Mouse (Mus musculus) fibroblast of lung, adult 2 months (primary cell): ENCODE data around the gene Trmt10a.
"Not testable (repeated sequence)": the region's sequence is repeated elsewhere in the genome, so short reads cannot be mapped to it uniquely, and the experiment has no call there.

ENCODE experiments used
- DNase-seq: peaks from one replicate; pipeline ENCODE4 v3.0.0-alpha.2; 2011; ENCODE audit warnings: low read depth

Trmt10a gene

DNA sequence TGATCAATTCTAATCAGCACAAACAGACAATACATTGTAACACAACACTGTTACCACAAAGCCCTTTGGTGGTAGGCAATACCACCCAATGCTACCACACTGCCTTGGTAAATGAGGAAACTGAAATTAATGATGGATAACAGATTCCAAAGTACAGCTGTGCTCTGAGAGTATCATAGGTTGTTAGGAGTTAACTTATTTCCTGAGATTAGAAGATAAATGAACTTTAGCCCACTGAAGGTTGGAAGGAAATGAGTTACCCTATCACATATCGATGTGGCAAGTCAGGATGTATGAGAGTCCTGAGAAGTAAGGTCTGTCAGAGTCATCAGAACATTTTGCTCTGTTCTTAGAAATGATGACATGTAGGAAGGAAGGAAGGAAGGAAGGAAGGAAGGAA, 8.7 kb upstream of the Trmt10a start:
- no peak for DNase-seq

- DNase-seq = not testable (repeated sequence)
Measured at GRCm38 (mm10) chr3:138138146-138138545, 5.1 kb upstream of the Trmt10a start.

- DNase-seq = no peak
Measured at GRCm38 (mm10) chr3:138139663-138140062, 3.6 kb upstream of the Trmt10a start.

DNA sequence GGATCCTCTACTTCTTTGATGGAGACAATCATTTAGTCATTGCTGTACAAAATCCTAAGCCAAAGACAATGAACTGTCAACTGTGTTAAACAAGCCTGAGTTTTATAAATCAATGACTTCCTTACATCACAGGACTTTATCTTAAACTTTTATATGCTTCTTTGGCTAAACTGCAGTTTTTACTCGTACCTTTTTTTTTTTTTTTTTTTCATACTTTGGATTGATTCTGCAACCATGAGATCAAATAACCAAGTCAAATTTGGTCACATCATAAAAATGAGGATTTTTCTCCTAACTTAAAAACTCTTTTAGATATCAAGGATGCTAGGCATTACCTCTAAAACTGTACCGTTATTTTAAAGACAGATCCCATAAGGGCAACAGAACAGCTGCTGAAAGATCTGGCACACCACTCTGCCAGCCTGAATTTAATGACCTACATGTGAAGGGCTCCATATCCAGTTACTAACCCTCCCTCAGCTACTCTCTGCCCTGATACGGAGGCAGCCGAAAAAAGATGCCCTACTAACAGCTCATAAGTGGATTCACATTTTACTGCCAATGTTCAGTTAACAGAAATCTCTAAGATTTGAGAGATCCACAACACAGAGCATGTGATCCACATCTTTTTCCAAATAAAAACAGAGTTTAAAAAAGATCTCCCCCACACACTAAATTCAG, 1.1 kb upstream of the Trmt10a start:
- peak; percentile 7 for DNase-seq

DNA sequence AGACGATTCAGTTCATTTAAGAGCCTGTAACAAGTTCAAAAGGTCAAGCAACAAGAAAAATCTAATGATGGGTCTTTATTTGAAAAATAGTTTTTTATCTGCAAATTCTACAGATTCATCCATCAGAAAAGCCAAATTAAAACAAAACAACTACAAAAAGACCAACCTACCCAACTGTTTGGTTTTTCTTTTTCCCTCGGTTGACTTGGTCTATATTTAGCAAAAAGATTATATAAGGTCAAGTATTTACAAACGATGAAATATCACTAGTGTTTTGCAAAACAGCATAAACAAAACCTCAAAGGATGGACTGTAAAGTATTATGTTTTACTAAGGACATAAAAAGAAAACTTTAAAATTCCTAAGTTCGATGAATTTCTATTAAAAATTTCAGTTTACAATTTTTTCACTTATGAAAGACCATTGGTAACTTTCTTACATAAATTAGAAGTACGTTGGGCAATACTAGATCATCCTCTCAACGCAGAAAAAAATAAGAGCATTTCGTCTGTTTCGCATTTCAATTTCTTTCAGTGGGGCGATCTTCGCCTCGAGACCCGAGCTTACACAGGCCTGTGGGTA, 424 bp upstream of the Trmt10a start:
- no peak for DNase-seq

DNA sequence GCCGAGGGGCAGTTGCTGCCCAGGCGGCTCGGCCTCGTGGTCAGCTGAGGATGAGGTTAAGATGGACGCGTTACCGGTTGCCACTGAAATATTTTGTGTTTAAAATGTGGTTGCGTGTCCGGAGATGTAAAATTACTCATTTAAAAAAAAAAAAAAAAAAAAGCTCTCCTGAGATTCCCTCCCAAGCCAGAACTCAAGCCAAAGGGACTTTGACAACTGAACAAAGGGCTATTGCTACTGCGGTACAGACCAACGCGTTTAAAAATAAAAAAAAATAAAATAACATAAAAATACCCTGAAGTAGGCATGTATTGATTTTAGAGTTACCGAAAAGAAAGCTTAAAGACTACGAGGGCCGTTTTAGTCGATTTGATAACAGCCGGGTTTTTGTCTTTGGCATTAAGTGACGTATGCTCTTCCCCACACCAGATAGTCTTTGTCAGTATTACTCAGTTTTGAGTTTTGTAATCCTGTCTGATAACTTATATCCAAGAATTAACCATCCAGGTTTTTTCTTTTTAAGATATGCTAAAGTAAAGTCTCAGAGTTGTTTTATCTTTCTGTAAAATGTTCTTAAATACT, 903 bp downstream of the Trmt10a start:
- DNase-seq = no peak

- peak; percentile 58 for DNase-seq
Measured at GRCm38 (mm10) chr3:138144642-138145171, 1.5 kb downstream of the Trmt10a start, which contains the start of gene Mttp. Mttp (minus strand) TSS chr3:138144968.

- no peak for DNase-seq
Measured at GRCm38 (mm10) chr3:138148811-138149210, 5.6 kb downstream of the Trmt10a start.

GRCm38 (mm10) chr3:138155062-138155461, 11.8 kb downstream of the Trmt10a start:
- DNase-seq = no peak

DNA sequence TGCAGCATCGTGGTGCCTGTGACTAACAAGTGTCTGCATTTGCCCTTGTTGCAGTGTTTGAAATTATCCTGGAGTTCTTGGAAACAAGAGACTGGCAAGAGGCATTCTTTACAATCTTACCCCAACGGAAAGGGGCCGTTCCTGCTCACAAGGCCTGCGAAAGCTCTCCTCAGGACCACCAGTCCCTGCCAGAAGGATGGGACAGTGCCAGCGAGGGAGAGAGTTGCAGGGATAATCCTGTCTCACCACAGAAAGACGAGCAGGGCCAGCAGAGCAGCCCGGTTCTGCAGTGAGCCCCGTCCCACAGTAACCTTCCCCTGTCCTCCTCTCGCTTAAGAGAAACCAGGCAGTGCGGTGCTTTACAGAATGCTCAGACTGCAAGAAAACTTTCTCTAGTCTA, 13.4 kb downstream of the Trmt10a start:
- DNase-seq = no peak

DNA sequence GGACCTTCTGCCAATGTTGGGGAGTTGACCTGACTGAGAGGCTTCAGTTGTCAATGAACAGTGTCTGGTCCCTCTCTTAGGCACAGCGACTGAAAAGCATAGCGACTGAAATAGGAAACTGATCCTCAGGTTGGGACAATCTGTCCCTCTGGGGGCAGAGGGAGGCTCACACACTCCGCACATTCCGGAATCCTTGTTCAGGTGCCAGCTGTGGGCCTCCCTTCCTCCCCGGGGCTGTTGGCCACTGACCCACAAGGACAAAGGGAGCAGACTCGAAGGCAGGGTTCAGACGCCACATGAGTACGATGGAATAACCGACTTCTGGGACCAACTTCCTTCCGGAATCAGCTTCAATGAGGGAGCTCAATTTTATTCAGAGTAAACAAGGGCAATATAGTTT, 18.4 kb downstream of the Trmt10a start:
- no peak for DNase-seq

DNA sequence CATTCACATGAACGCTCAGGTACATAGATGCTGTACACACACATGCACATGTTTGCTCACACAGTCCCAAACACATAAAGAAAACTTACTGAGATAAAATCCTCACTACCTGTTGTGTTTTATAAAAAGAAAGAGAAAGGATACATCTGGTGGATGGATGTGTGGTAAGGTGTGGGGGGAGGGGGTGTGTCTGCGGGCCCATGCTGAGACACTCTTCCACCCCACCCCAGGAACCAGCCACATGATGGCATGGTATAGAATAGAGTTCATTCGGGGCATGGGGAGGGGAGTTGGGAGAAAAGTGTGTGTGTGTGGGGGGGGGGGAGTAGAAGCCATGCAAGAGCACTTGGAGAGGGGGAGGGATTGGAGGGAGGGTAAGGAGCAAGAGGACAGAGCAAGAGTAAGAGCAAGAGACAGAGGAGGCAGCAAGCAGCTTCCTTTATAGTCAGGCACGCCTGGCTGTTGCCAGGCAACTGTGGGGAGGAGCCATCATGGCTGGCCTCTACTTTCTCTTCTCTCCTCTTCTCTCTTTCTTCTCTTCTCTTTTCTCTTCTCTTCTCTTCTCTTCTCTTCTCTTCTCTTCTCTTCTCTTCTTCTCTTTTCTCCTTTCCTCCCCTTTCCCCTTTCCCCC, 19.4 kb downstream of the Trmt10a start:
- no peak for DNase-seq

GRCm38 (mm10) chr3:138173291-138173690, 30.0 kb downstream of the Trmt10a start:
- DNase-seq = no peak

GRCm38 (mm10) chr3:138175551-138175950, 32.3 kb downstream of the Trmt10a start:
- no peak for DNase-seq

- no peak for DNase-seq
Measured at GRCm38 (mm10) chr3:138182019-138182418, 38.8 kb downstream of the Trmt10a start.

GRCm38 (mm10) chr3:138183371-138183770, 40.1 kb downstream of the Trmt10a start:
- no peak for DNase-seq

GRCm38 (mm10) chr3:138185290-138185689, 42.0 kb downstream of the Trmt10a start:
- DNase-seq = no peak

DNA sequence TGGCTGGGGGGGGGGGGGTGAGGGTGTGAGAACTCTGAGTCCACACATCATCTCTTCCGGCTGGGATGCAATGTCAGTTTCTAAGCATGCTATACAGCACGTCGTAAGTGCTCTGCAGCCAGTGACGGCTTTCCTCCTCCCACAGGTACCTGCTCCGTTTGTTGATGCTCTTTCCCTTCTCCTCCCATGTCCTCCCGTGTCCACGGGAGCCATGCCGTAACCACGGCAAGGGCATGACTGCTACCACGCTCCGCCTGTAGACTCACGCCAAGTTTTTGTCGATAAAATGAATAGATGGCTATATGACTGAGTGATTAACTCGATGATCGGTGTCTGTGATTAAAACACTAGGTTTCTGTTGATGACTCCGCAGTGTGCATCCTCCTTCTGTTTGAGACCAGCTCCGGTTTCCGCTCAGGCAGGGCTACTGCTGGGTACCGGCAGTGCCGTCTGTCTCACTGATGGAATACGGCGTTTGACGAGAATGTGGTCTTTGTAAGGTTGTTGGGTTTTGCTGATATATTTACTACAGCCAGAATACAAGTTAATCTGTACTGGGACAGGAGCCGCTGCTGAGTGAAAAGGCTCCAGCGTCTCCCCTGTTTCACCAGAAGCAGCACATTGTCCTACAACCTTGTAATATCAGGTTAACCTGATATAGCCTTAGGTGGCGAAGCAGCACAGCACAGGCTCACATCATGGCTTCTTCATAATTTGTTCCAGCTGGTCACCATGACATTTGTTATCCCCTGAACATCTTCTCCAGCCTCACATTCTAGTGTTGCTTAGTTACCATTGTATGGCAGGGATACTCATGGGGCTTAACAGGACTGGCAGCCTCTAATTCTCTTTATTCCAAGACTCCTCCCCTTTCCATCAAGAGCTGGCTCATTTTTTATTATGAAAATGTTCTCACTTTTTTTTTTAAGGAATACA, 43.0 kb downstream of the Trmt10a start:
- DNase-seq = no peak

- no peak for DNase-seq
Measured at GRCm38 (mm10) chr3:138192260-138192659, 49.0 kb downstream of the Trmt10a start.

DNA sequence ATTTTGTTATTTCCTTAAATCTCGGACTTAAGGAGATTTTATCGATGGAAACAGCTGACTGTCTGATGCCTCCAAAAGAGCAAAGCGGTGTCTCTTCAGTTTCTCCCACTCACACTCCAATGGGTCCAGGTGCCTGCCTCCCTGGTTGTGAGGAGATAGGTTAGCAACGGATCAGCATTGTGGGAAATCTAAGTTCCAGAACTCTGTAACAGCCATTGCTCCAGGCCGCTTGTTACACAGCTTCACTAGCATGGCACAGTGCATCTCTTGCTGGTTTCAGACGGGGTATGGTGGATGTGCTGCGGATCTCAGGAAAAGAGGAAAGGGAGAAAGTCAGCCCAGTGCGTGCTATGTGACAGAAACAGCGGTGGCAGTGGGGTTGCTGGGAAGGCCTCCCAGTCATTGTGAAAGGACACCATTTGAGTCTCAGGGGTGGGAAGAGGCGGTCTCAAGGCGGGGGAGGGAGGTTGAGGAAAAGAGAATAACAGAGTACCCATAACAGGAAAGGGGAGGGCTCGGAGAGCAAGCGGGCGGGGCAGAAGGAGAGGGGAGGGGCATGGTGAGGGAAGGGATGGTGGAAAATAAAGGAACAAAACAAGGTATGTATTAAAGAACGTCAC, 50.5 kb downstream of the Trmt10a start, which contains the start of gene 4930579F01Rik:
Gene 4930579F01Rik, minus strand, starts transcription at position 143 of the 620 bp plus-strand sequence.
- no peak for DNase-seq

GRCm38 (mm10) chr3:138197093-138197492, 53.8 kb downstream of the Trmt10a start:
- DNase-seq = no peak
